Mouse (Mus musculus) cerebellum, adult 2 months (tissue): ENCODE measurements around the gene Psme2b.

ENCODE experiments used
- CTCF ChIP-seq: fragments of 200-500 bp; IDR thresholded peaks from 2 replicates; pipeline ENCODE4 v1.5.1; 2011; ENCODE audit warnings: low read depth, mild to moderate bottlenecking, control low read depth, low read length, moderate library complexity, borderline replicate concordance; ENCODE audit not compliant: insufficient read depth
- POLR2A ChIP-seq: fragments of 200-500 bp; IDR thresholded peaks from 2 replicates; pipeline ENCODE4 v1.6.1; 2011; ENCODE audit warnings: low read length, control low read depth, borderline replicate concordance; ENCODE audit not compliant: insufficient read depth

DNA sequence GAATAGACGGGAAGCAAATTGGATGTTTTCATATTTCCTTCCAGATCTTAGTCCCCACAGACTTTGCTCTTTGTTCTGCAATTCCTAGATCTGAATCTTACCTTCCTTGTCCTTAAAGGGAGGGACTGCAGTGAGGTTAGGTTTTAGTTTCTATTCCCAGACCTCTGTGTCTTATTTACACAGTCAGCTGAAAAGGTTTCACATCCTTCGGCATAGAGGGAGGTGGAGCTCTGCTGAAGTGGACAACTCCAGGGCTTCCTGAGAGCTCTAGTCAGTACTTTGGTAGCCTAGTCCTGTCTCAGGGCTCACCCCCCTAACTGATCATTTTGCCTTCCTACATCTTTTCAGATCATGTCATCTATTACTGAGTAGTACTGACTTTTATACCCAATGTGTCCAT lies 44.0 kb downstream of the Psme2b start, which contains the start of gene Gm5431:
- TF ChIP-seq CTCF (no peak), POLR2A (no peak)
